Mouse (Mus musculus): Measurements from ENCODE around the gene Ppp1r3c.

- TF ChIP-seq USF2 (IDR thresholded peaks at IDR 0.05; ENCODE audit: borderline replicate concordance in 1 of 2, insufficient read depth in 1 of 2, low read depth in 1 of 2, low read length in 2 of 2): no peak
- no peak for TF ChIP-seq ELF1 (IDR thresholded peaks at IDR 0.05; ENCODE audit: low read depth, low read length)
- no peak for TF ChIP-seq CHD1 (IDR thresholded peaks at IDR 0.05; ENCODE audit: low read depth, low read length)
- no peak for TF ChIP-seq RAD21 (IDR thresholded peaks at IDR 0.05; ENCODE audit: low read depth, low read length)
- no peak for TF ChIP-seq CHD2 (IDR thresholded peaks at IDR 0.05; ENCODE audit: low read length)
- no peak for TF ChIP-seq HCFC1 (IDR thresholded peaks at IDR 0.05; ENCODE audit: low read depth, low read length)
- TF ChIP-seq MYC (IDR thresholded peaks at IDR 0.05; ENCODE audit: low read depth, low read length): no peak
- TF ChIP-seq RCOR1 (IDR thresholded peaks at IDR 0.05; ENCODE audit: low read depth, low read length): no peak
- TF ChIP-seq CTCF (IDR thresholded peaks at IDR 0.05 in 2 of 3, conservative IDR thresholded peaks at IDR 0.05 in 1 of 3; ENCODE audit: control insufficient read depth in 1 of 3, insufficient read depth in 1 of 3, low read depth in 2 of 3, low read length in 3 of 3, poor library complexity in 1 of 3, severe bottlenecking in 1 of 3): no peak
- TF ChIP-seq SMC3 (IDR thresholded peaks at IDR 0.05; ENCODE audit: low read depth, low read length): no peak
- no peak for TF ChIP-seq TCF12 (IDR thresholded peaks at IDR 0.05; ENCODE audit: low read depth, low read length)
- TF ChIP-seq ZKSCAN1 (IDR thresholded peaks at IDR 0.05; ENCODE audit: low read depth, low read length): no peak
- TF ChIP-seq POLR2AphosphoS2 (IDR thresholded peaks at IDR 0.05; ENCODE audit: low read length): no peak
- TF ChIP-seq ZNF384 (IDR thresholded peaks at IDR 0.05; ENCODE audit: low read depth, low read length): no peak
Measured at GRCm38 (mm10) chr19:36687044-36687443, 49.4 kb downstream of the Ppp1r3c start.
